Mouse (Mus musculus): Measurements from ENCODE around the gene Mslnl. TPM values are rescaled to one million over a fixed set of nuclear protein-coding genes. Genes with fewer than 3 reads are reported as not detected.
A peak's percentile ranks its signal among the peaks of the same experiment; 100 is the strongest.

Gene Mslnl
- polyA plus RNA-seq, 1 experiment from 2014 or later = 1.9 TPM

DNA sequence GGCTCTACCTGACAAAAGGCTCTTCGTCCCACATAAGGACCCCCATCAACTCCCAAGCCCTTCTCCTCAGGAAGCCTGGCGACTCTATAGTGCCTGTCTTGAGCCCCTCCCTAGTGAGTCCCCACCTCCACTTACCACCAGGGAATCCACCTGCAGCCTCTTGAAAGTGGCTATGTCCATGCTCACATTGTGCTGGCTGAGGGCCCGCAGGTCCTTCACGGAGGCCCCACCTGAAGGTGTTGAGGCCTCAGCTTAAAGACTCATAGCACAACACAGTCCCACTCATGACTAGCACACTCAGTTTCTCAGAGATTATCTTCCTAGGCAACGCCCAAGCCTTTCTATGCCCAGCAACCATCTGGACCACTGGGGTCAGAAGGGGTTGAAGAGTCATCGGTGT is 13.5 kb downstream of the Mslnl start:
- Histone ChIP-seq H3K9ac (replicated peaks; ENCODE audit: low read depth) (no peak overlapping the region), H3K36me3 (ENCODE audit: insufficient read depth, low read length) (no peaks in the 10 kb centered on the region), H3K4me2 (replicated peaks; ENCODE audit: low read depth, low read length) (no peak overlapping the region), H3K27me3 (replicated peaks; ENCODE audit: insufficient read depth, low read length) (no peaks in the 10 kb centered on the region), H3K9me3 (ENCODE audit: low read length) (no peaks in the 10 kb centered on the region), H3K27ac (ENCODE audit: low read length) (peak overlapping the region; percentile 81), H3K4me3 (ENCODE audit: low read depth, low read length) (no peak overlapping the region), H3K4me1 (ENCODE audit: insufficient read depth, low read depth, low read length) (peaks cover 6% of the 10 kb centered on the region; the same call in 1 of the 2 replicates)
- ATAC-seq (peak; percentile 79), DNase-seq (ENCODE audit: low spot score) (peak; percentile 64)
- TF ChIP-seq EP300 (IDR thresholded peaks at IDR 0.05) = peak; percentile 54; the same call in 1 of the 2 replicates
- no peak for TF ChIP-seq CTCF (IDR thresholded peaks at IDR 0.05)
- 57% methylated on average over 6 of the region's 6 CpGs for WGBS

DNA sequence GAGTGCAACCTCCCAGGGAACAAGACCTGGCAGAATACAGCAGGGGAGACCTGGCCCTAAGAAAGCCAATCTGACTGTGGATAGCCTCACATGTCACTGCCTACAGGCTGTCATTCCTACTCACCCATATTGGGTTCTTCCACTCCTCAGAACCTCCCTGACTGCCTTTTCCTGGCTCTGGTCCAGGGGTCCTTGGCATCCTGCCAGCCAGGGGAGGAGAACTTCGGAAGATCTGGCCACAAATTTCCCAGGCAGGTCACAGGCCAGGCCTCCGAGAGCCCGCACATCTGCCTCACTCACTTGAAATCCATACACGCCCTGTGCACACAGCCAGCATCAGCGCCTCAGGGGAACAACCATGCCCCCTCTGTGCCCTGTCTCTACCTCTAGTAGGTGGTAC is 15.6 kb downstream of the Mslnl start:
- Histone ChIP-seq H3K4me3 (ENCODE audit: low read depth, low read length) (no peak overlapping the region), H3K9ac (replicated peaks; ENCODE audit: low read depth) (no peak overlapping the region), H3K36me3 (ENCODE audit: insufficient read depth, low read length) (no peaks in the 10 kb centered on the region), H3K27me3 (replicated peaks; ENCODE audit: insufficient read depth, low read length) (no peaks in the 10 kb centered on the region), H3K27ac (ENCODE audit: low read length) (peak overlapping the region; percentile 62; the same call in 1 of the 2 replicates), H3K4me2 (replicated peaks; ENCODE audit: low read depth, low read length) (0 out of 2 replicates have a peak overlapping the region, but pooled peaks have one; percentile 11), H3K9me3 (ENCODE audit: low read length) (no peaks in the 10 kb centered on the region), H3K4me1 (ENCODE audit: insufficient read depth, low read depth, low read length) (peaks cover 6% of the 10 kb centered on the region; the same call in 1 of the 2 replicates)
- TF ChIP-seq CTCF (IDR thresholded peaks at IDR 0.05) = no peak
- no peak for TF ChIP-seq EP300 (IDR thresholded peaks at IDR 0.05)
- ATAC-seq (peak; percentile 34), DNase-seq (ENCODE audit: low spot score) (peak; percentile 52)
- WGBS = 12% methylated on average over 5 of the region's 5 CpGs

DNA sequence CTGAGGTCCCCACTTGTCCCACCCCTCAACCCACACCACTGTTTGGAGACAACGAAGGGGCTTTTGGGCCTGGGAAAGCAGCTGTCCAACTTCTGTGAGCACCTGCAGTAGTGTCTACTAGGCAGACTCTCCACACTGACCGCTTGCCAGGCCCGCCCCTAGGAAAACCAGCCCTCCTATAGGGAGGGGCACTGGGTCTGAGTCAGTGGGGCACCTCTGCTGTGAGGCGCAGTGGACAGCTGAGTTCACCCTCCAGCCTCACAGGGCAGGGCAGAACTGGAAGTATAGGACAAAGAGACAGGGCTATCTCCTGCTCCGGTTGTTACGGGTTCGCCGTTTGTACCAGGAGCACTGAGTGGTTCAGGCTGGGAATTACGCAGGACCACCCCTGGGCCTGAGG is 18.4 kb downstream of the Mslnl start, which contains the start of gene Msln:
Msln (minus strand) TSS at position 138 of the 400 bp plus-strand sequence.
- Histone ChIP-seq H3K9me3 (ENCODE audit: low read length) (no peaks in the 10 kb centered on the region), H3K27me3 (replicated peaks; ENCODE audit: insufficient read depth, low read length) (no peaks in the 10 kb centered on the region), H3K4me1 (ENCODE audit: insufficient read depth, low read depth, low read length) (no peaks in the 10 kb centered on the region), H3K36me3 (ENCODE audit: insufficient read depth, low read length) (no peaks in the 10 kb centered on the region), H3K4me2 (replicated peaks; ENCODE audit: low read depth, low read length) (peak within 1 kb of the TSS; percentile 42), H3K27ac (ENCODE audit: low read length) (peak within 1 kb of the TSS; percentile 89), H3K9ac (replicated peaks; ENCODE audit: low read depth) (no peak within 1 kb of the TSS), H3K4me3 (ENCODE audit: low read depth, low read length) (no peak within 1 kb of the TSS)
- TF ChIP-seq EP300 (IDR thresholded peaks at IDR 0.05) (no peak), CTCF (IDR thresholded peaks at IDR 0.05) (no peak)
- 72% methylated on average over 9 of the region's 9 CpGs for WGBS
- ATAC-seq (peak; percentile 40), DNase-seq (ENCODE audit: low spot score) (peak; percentile 51)

DNA sequence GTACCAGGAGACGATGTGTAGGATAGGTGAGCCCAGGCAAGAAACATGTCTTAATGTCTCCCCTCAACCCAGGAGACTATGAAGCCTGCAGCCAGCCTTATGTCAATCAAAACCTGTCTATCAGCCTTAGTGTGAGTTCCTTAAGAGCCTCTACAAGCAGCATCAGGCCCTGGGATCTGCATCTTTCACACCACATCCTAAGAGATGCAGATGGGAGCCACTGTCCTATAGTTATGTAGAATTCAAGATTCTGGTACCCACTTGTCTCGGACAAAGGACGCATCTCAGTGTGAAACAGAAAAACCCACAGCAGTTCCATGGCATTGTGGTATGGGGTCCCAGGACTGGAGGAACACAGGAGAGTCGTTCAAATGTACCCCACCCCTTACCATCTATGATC is 19.2 kb downstream of the Mslnl start:
- Histone ChIP-seq H3K36me3 (ENCODE audit: insufficient read depth, low read length) (no peaks in the 10 kb centered on the region), H3K27ac (ENCODE audit: low read length) (peak overlapping the region; percentile 89), H3K4me3 (ENCODE audit: low read depth, low read length) (no peak overlapping the region), H3K9me3 (ENCODE audit: low read length) (no peaks in the 10 kb centered on the region), H3K4me2 (replicated peaks; ENCODE audit: low read depth, low read length) (no peak overlapping the region), H3K4me1 (ENCODE audit: insufficient read depth, low read depth, low read length) (no peaks in the 10 kb centered on the region), H3K9ac (replicated peaks; ENCODE audit: low read depth) (no peak overlapping the region), H3K27me3 (replicated peaks; ENCODE audit: insufficient read depth, low read length) (no peaks in the 10 kb centered on the region)
- TF ChIP-seq EP300 (IDR thresholded peaks at IDR 0.05) = no peak
- TF ChIP-seq CTCF (IDR thresholded peaks at IDR 0.05) = no peak
- ATAC-seq (no peak), DNase-seq (ENCODE audit: low spot score) (no peak)
- 70% methylated on average over 4 of the region's 4 CpGs for WGBS

DNA sequence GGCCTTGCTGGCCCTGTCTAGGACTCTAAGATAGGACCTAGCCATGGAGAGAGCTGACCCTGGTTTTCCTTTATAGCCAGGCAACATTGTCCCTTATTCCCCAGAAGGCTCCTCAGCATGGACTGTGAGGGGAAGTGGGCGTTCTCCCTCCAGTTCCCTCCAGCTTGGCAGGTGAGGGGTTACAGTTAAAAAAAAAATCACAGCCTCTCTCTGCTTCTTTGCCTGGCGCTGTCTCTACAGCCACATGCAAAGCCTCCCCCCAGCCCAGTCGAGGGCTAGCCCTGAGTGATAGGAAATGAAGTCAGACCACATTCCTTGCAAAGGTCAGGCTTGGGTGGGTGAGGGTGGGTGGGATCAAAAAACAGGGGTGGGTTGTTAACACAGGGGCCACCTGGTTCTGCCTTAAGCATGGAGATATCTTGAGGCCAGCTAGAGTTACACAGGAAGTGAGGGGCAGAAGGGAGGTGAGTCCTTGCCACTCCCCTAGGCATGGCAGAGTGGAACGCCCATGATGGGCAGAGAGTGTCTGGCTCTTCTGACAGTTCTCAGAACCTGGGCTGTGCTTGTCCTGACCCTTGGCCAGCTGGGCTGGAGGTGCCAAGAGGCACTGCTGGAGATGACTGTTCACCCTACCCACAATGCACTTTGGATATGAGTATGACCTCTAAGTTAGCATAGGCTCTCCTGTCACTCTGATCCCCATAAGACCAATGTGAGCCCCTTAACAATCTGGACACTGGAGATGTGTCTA is 20.0 kb downstream of the Mslnl start:
- 18% methylated on average over 4 of the region's 4 CpGs for WGBS
- ATAC-seq (peak; percentile 51), DNase-seq (ENCODE audit: low spot score) (peak; percentile 54)
- H3K4me2 ChIP-seq (replicated peaks; ENCODE audit: low read depth, low read length) = no peak overlapping the region
- H3K27me3 ChIP-seq (replicated peaks; ENCODE audit: insufficient read depth, low read length) = no peaks in the 10 kb centered on the region
- no peak overlapping the region for H3K4me3 ChIP-seq (ENCODE audit: low read depth, low read length)
- H3K36me3 ChIP-seq (ENCODE audit: insufficient read depth, low read length) = no peaks in the 10 kb centered on the region
- no peak overlapping the region for H3K9ac ChIP-seq (replicated peaks; ENCODE audit: low read depth)
- peak overlapping the region; percentile 89 for H3K27ac ChIP-seq (ENCODE audit: low read length)
- no peaks in the 10 kb centered on the region for H3K9me3 ChIP-seq (ENCODE audit: low read length)
- H3K4me1 ChIP-seq (ENCODE audit: insufficient read depth, low read depth, low read length) = no peaks in the 10 kb centered on the region
- TF ChIP-seq CTCF (IDR thresholded peaks at IDR 0.05) = no peak
- TF ChIP-seq EP300 (IDR thresholded peaks at IDR 0.05) = peak; percentile 86

DNA sequence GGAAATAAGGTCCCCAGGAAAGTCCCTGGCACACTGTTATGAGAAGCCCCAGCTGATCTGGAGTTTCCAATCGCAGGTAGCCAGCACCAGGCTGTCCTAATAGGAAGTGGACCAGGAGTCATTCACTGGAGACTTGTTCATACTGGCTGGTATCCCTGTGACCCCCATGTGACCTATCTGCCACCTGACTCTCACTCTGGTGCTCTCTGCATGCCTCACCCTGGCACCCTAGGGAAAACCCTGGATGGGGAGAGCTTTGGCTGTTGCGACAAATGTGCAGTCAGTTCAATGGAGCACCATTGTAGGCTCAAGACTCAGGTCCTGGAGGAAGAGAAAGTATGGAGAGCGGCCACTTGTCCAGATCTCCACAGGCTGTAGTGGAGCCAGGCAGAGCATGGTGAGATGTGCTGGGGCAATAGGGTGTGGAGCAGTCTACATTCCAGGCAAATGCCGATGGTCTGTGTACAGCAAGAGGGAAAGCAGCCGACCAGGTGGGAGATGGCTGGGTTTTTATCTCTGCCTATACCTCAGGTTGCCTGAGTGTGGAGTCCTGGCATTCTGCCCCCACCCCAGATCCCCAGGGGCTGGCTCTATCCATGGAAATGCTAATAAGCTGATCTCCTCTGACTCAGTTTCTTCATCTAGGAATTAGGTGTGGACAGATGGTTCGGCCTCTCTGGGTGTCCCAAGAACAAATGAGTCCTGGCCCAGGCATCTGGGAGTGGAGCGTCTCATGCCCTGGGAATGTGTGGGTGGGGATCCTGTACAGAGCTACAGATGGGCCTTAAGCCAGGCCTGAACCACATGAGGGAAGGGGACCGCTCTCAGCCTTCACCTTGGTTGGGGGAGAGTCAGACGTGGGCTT is 20.8 kb downstream of the Mslnl start:
- H3K27ac ChIP-seq (ENCODE audit: low read length) = peak overlapping the region; percentile 89
- WGBS = 55% methylated on average over 9 of the region's 9 CpGs
- no peak overlapping the region for H3K4me3 ChIP-seq (ENCODE audit: low read depth, low read length)
- peak; percentile 87 for TF ChIP-seq EP300 (IDR thresholded peaks at IDR 0.05)
- TF ChIP-seq CTCF (IDR thresholded peaks at IDR 0.05) = no peak
- DNase-seq (ENCODE audit: low spot score) = peak; percentile 81
- ATAC-seq = peak; percentile 87
- H3K4me2 ChIP-seq (replicated peaks; ENCODE audit: low read depth, low read length) = no peak overlapping the region
- no peaks in the 10 kb centered on the region for H3K27me3 ChIP-seq (replicated peaks; ENCODE audit: insufficient read depth, low read length)
- no peaks in the 10 kb centered on the region for H3K9me3 ChIP-seq (ENCODE audit: low read length)
- no peaks in the 10 kb centered on the region for H3K4me1 ChIP-seq (ENCODE audit: insufficient read depth, low read depth, low read length)
- H3K9ac ChIP-seq (replicated peaks; ENCODE audit: low read depth) = no peak overlapping the region
- H3K36me3 ChIP-seq (ENCODE audit: insufficient read depth, low read length) = no peaks in the 10 kb centered on the region
